Mouse (Mus musculus) lung, postnatal 4 days (tissue): ENCODE data around the gene Lipn.
A peak's percentile ranks its signal among the peaks of the same experiment; 100 is the strongest.

ENCODE experiments used
- DNase-seq, 2 experiments: peaks; one replicate each; pipeline ENCODE4 v3.0.0; 2021

The Lipn gene

DNA sequence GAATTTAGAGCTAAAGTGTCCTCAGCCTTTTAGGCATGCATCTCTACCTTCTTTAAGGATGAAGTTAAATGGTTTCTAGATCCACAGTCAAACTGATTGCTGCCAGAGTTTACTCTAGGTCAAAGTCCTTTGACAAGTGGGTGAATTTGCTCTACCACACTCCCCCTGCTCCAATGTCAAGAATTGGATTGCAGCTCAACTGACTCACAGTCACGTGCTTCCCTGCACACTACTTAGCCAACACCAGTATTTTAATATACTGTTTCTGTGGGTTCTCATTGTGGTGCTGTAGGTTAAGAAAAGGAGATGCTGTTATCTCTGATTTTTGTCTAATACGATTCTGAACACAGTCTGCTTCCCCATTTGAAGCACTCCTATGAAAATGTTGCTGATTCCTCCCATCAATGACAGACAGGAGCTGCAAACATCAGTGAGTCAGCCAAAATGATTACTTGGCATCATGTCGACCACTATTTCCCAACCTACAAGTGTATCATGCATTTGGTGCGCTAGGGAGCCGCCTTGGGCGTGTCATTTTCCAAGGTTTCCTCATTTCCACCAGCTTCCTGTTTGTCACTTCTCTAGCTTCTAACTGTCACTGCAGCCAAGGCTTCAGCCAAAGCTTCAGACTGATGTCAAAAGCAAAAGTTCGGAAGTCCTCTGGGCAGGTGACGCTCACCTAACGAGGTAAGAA, at the start of gene Lipn:
Gene Lipn (plus strand): TSS at position 580 of the 694 bp plus-strand sequence.
- DNase-seq: no peak

GRCm38 (mm10) chr19:34021440-34022172, 45.6 kb upstream of the Lipn start:
- no peak for DNase-seq

GRCm38 (mm10) chr19:34022759-34023158, 44.4 kb upstream of the Lipn start:
- no peak for DNase-seq

- DNase-seq: no peak
Observed at GRCm38 (mm10) chr19:34039731-34040130, 27.4 kb upstream of the Lipn start.

DNA sequence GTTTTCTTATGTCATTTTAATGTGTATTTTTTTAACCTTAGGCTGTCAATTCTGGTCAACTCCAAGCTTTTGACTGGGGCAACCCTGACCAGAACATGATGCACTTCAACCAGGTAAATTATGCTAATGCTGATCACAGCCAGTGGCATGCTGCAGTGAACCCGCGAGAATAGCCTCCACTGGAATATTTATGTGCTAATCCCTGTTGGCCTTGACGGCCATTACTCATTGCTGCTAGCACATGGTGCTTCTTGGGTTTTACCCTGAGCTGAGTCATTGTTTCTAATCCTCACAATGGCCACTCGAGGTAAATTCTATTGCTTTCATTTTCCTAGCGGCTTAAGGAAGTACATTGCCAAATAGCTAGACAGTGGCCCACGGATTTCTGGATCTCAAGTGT, 24.1 kb upstream of the Lipn start:
- DNase-seq: no peak

DNA sequence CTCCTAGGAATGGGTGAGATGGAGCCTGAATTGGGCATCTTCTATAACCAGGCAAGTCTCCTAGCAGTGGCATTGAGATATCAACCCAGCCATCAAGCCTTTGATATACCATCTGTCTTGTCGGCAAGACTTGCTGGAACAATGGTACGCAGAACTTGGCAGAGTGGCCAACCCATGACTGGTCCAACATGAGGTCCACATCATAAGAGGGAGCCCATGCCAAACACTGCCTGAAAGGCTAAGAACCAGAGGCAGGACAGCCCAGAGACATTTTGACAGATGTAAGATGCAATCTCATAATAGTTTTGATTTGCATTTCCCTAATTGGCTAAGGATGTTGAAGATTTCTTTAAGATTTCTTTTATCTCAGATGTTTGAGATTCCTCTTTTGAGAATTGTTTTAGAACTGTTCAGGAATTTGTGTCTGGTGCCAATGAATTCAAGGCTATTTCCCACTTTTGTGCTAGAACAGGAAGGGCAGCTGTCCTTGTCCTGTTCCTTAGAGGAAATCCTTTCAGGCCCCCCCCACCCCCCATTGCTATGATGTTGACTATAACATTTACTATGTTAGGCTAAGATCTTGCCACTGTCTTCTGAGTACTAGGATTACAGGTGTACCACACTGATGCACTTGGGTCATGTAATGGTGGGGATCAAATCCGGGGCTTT, 17.7 kb upstream of the Lipn start:
- peak; percentile 24 to 50 for DNase-seq

DNA sequence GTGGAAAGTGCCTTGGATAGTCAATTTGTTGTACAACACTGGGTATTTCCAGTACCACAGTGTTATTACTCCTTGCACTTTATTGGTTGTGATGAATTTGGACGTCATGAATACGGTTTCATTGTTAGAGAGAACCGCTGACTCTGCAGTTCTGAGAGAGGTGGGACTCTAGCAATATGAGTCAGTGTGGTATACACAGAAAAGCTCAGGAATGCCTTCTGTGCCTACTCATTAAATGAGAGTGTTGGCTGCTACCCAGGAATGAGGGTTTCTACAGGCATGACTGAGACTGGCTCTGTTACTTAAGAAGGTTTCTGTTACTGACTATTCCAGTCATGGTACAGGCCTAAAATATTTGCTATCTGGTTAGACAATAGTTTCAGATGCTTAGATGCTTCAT, 15.7 kb upstream of the Lipn start:
- no peak for DNase-seq

- DNase-seq: no peak
Observed at GRCm38 (mm10) chr19:34063547-34063946, 3.6 kb upstream of the Lipn start.

DNA sequence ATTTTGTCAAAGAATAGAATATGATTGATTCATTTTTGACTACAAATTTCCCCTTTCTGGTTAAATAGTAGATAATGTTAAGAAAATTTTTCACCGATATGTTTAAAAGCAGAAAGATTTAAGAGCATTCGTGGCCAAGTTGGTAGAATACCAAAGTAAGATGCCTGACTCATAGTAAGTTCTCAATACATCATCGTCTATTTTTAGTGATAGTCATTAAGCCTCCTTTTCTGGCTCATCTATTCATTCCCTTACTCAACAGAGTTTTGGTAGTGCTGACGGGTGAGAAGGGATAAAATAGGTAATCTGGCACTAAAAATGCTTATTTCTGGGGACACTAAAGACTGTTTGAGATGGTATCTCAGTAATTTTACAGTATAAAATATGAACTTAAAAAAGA, 3.1 kb upstream of the Lipn start:
- DNase-seq: no peak

- no peak for DNase-seq
Observed at GRCm38 (mm10) chr19:34074239-34074638, 7.1 kb downstream of the Lipn start.

DNA sequence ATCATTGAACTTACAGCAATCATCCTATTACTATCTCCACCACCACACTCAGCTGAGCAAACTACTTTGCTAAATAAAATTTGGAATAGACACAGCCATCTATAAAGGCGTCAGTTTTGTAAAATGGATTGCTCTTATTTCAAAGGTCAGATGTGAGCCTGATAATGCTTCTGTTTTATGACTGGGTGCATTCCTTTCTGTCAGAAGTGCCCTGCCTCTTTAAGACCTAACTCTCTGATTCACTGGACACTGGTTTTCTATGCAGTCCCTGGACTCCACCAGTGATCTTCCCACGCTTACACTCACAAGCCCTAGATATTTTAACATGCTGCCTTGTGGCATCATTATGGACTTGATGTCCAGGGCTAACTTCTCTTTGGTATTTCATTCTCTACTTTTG, 11.0 kb downstream of the Lipn start:
- no peak for DNase-seq

- no peak for DNase-seq
Observed at GRCm38 (mm10) chr19:34089011-34089680, 22.0 kb downstream of the Lipn start.

- no peak for DNase-seq
Observed at GRCm38 (mm10) chr19:34095381-34095780, 28.2 kb downstream of the Lipn start.

- no peak for DNase-seq
Observed at GRCm38 (mm10) chr19:34096228-34096627, 29.1 kb downstream of the Lipn start.

- no peak for DNase-seq
Observed at GRCm38 (mm10) chr19:34100633-34101032, 33.5 kb downstream of the Lipn start, which contains the start of gene Lipm. Gene Lipm, plus strand, starts transcription at chr19:34100933.

DNA sequence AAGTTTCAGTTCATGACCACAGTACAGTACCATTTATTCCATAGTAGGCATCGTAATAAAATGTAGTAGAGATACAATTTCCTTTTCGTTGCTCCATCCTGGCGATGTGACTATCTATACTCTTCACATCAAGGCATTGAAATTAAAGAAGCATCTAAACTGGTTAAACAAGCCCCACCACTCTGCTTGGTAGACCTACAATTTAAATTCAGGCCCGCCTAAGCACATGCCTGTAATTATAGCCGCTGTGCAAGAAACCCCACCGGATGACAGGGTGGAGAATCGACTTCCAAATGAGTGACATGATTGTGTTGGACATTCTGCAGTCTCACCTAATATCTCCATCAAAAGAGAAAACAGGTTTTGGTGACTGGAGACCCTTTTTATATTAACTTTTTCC, 34.7 kb downstream of the Lipn start:
- no peak for DNase-seq

- no peak for DNase-seq
Observed at GRCm38 (mm10) chr19:34104841-34105240, 37.7 kb downstream of the Lipn start.

GRCm38 (mm10) chr19:34119102-34119501, 51.9 kb downstream of the Lipn start:
- no peak for DNase-seq

GRCm38 (mm10) chr19:34119653-34120052, 52.5 kb downstream of the Lipn start:
- DNase-seq: no peak

DNA sequence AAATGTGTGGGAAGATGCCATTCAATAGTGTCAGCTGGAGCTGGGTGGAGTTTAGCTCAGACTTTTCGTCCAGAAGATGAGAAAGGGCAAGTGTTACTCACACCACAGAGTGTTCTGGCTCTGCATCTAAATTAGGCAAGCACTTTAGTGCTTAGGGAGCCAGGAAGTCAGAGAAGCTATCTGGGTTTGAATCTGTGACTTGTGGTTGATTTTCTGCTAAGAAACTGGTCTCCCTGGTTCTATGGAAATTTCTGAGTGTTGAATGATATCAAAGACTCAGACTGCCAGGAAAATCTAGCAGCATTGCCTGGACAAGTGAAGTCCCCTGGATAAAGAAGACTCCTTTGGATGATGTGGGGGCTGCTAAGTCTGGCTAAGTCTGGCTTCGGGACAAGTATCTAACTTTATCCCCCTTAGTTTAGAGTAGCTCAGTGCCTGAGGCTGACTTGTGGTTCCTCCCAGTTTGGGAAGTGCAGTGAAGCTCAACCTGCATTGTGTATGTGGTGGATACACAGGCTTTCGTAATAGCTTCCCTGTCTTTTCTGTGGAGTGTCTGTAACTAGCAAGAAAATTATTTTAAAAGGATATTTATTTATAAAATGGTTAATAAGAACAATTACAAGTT, 53.1 kb downstream of the Lipn start:
- DNase-seq: no peak
